Mouse (Mus musculus) cortical plate, adult 2 months (tissue): ENCODE measurements around the gene Npr1.

Source experiments
- CTCF ChIP-seq: fragments of 200-500 bp; IDR thresholded peaks from 2 replicates; pipeline ENCODE4 v1.5.1; 2011; ENCODE audit warnings: mild to moderate bottlenecking, control low read depth, low read length; ENCODE audit not compliant: insufficient read depth; ENCODE audit errors: extremely low read depth
- POLR2A ChIP-seq: fragments of 200-500 bp; IDR thresholded peaks from 2 replicates; pipeline ENCODE4 v1.6.1; 2011; ENCODE audit warnings: mild to moderate bottlenecking, low read length, control low read depth; ENCODE audit not compliant: insufficient read depth; ENCODE audit errors: extremely low read depth

GRCm38 (mm10) chr3:90404609-90405008 lies 61.1 kb downstream of the Npr1 start:
- TF ChIP-seq CTCF (no peak), POLR2A (no peak)
